Mouse (Mus musculus): Measurements from ENCODE around the gene Nme7. TPM values are rescaled to one million over a fixed set of nuclear protein-coding genes. Genes with fewer than 3 reads are reported as not detected.

The Nme7 gene
- polyA plus RNA-seq, 1 experiment from 2014 or later: 31.0 TPM

Other genes starting within 250 kb of the Nme7 start
- 0.17 and 0.36 TPM in 2 replicates for gene Sell, start 242.1 kb upstream of the Nme7 start, polyA plus RNA-seq (2015; fragmentation: Nextera tagmentation; extraction: Ambion mirVana)
- 0.28 TPM in 1 of 2 replicates, not detected in the other for gene Selp, start 188.9 kb upstream of the Nme7 start, polyA plus RNA-seq (2015; fragmentation: Nextera tagmentation; extraction: Ambion mirVana)
- 0.14 and 0.18 TPM in 2 replicates for gene F5, start 152.3 kb upstream of the Nme7 start, polyA plus RNA-seq (2015; fragmentation: Nextera tagmentation; extraction: Ambion mirVana)
- gene Slc19a2, start 55.1 kb upstream of the Nme7 start, polyA plus RNA-seq (2015; fragmentation: Nextera tagmentation; extraction: Ambion mirVana): 6.1 and 7.3 TPM in 2 replicates
- gene Ccdc181, start 28.5 kb upstream of the Nme7 start, polyA plus RNA-seq (2015; fragmentation: Nextera tagmentation; extraction: Ambion mirVana): 19.8 and 22.4 TPM in 2 replicates
- gene Blzf1, start 3.4 kb downstream of the Nme7 start, polyA plus RNA-seq (2015; fragmentation: Nextera tagmentation; extraction: Ambion mirVana): 29.6 and 31.9 TPM in 2 replicates
- 164 and 166 TPM in 2 replicates for gene Atp1b1, start 154.2 kb downstream of the Nme7 start, polyA plus RNA-seq (2015; fragmentation: Nextera tagmentation; extraction: Ambion mirVana)